Mouse (Mus musculus): ENCODE results near the gene Ggt7.
"Not testable (repeated sequence)": the region's sequence is repeated elsewhere in the genome, so short reads cannot be mapped to it uniquely, and the experiment has no call there.

The Ggt7 gene

DNA sequence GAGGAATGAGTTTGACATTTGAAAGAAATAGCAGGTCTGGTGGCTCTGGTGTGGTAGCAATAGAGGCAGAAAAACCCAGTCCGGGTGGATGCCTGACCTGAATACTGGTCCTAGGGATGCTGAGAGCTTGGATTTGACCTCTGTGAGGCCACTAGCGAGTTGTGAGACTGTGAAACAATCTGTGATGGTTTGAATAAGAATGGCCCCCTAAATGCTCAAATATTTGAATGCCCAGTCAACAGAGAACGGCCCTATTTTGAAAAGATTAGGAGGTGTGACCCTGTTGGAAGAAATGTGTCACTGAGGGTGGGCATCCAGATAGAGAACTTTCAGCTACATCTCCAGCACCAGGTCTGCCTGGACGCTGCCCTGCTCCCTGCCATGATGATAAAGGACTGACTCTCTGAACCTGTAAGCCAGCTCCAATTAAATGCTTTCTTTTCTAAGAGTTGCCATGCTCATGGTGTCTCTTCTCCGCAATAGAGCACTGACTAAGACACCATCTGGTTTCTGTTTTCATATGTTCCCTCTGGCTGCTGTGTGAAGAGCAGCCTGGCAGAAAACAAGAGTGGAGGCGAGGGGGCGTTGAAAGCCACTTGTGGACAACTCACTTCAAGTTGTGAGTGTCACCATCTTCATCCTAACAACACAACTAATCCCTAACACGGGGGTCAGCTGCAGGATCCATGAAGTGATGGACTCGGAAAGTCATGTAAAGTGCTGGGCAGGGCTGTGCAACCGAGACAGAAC, 10.1 kb downstream of the Ggt7 start:
- DNase-seq (ENCODE audit: low spot score) = no peak

DNA sequence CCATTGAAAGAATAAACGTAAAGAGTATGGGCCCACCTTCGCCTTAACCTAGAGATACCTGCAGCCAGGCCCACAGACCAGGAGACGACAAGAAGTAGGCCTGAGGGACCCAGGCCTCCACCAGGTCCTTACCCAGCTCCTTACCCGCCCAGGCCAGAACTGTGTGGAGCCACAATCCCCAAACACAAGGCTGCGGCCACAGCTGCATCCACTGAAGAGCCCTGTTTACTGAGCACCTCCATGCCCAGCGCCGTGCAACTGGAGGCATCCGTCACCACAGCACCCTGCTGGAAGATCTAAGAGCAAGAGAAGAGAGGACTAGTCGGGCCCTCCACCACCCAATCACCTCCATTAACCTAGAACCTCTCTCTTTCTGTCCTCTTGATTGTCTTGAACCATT, 12.2 kb downstream of the Ggt7 start:
- DNase-seq (ENCODE audit: low spot score) = no peak

- peak; percentile 50 for DNase-seq (ENCODE audit: low spot score)
These were observed 13.3 kb downstream of the Ggt7 start for GRCm38 (mm10) chr2:155504440-155505355.

DNA sequence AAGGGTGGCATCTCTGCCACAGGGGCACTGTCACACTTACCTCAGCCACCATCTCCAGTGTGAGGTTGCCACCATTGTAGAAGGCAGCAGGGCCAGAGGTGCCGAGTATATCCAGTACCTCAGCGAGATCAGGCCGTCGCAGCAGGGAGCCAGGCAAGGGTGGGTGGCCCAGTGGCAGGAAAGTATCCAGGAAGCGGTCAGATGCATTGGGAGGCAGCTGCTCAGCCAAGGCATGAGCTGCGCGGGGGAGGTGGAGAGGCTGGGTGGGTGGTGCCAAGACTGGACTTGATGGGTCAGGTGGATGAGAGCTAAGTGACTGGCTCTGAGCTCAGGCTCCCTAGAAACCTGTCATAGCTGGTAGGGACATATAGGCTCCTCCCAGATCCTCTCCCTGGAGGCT, 15.4 kb downstream of the Ggt7 start:
- no peak for DNase-seq (ENCODE audit: low spot score)

- DNase-seq (ENCODE audit: low spot score) = no peak
These were observed 27.0 kb downstream of the Ggt7 start for GRCm38 (mm10) chr2:155490998-155491397.

DNA sequence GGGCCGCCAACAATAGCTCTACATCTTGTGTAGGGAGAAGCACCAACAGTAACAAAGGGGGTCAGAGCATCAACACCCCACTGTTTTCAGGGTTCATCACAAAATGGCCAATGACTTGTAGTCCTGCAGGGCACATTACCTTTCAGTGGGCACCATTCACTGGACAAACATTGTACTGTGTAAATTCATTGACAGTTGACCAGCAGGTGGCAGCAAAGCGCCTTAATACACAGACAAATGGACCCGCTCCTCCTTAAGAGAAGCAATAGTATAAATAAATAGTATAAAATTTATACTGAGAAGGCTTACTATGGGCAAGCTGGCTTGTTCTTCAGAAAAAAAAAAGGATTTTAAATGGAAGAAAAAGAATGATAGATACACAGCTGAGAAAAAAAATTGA, 36.0 kb downstream of the Ggt7 start:
- peak; percentile 72 for DNase-seq (ENCODE audit: low spot score)

- peak; percentile 66 for DNase-seq (ENCODE audit: low spot score)
These were observed 44.4 kb downstream of the Ggt7 start, which contains the start of gene Ncoa6 for GRCm38 (mm10) chr2:155473570-155474088. Gene Ncoa6, minus strand, starts transcription at chr2:155473894.

DNA sequence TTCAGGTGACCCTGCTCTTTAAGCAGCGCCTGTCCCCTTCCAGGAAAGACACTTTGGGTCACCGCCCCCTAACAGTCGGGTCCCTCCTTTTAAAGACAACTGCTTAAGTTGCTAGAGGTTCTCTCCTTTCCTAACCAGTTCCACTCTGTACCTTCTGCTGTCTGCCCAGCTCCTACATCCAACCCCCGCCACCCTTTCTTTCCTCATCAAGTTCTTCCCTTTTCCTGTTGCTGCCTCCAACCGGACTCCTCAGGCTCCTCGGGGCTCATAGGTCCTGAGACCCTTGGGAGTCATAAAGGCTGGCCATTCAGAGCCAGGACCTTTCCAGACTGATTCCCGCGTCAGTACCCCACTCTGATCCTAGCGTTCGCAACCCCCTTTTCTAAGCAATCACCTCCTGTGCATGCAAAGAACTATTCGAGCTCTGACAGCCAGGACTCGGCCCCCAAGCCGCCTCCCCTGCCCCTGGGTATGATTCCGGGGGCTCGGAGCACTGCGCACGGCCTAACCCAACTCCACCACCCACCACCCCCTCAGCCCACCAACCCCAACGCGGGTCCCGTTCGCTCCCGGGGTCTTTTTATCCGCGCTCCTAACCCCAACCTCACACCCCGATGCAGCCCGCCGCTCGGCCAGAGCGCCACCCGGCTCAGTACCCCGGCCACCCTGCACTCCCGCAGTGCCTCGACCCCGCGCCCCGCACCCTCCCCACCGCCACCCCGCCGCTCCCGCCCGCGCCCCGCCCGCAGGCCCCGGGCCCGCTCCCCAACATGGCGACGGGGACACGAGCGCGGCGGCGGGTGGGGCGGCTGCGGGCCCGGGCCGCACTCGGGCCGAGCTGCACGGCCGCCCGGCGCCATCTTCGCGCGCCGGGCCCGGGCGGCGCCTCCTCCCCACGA, 45.1 kb downstream of the Ggt7 start:
- peak; percentile 39 for DNase-seq (ENCODE audit: low spot score)

GRCm38 (mm10) chr2:155466861-155467260, 51.2 kb downstream of the Ggt7 start:
- no peak for DNase-seq (ENCODE audit: low spot score)

DNA sequence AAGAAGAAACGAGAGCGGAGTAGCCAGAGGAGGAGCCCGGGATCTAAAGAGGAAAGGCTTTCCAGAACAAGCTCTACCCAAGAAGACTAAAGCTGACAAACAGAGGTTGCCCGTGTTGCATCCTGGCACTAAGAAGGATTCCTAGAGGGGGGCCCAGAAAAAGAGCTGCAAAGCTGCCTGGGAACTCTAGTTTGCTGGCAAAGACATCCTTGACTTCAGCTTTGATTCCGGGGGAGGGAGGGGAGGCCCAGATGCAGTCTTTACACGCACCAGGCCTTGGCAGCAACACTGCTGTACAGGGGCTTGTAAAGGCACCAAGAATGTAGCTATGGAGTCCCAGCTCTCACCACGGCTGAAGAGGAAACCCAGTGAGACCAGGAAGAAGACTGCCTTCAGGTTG, 64.4 kb downstream of the Ggt7 start:
- DNase-seq (ENCODE audit: low spot score) = no peak

- DNase-seq (ENCODE audit: low spot score) = no peak
These were observed 66.8 kb downstream of the Ggt7 start for GRCm38 (mm10) chr2:155451256-155451655.

- not testable (repeated sequence) for DNase-seq (ENCODE audit: low spot score)
These were observed 70.1 kb downstream of the Ggt7 start for GRCm38 (mm10) chr2:155447906-155448305.

- DNase-seq (ENCODE audit: low spot score) = no peak
These were observed 74.6 kb downstream of the Ggt7 start for GRCm38 (mm10) chr2:155443446-155443845.

DNA sequence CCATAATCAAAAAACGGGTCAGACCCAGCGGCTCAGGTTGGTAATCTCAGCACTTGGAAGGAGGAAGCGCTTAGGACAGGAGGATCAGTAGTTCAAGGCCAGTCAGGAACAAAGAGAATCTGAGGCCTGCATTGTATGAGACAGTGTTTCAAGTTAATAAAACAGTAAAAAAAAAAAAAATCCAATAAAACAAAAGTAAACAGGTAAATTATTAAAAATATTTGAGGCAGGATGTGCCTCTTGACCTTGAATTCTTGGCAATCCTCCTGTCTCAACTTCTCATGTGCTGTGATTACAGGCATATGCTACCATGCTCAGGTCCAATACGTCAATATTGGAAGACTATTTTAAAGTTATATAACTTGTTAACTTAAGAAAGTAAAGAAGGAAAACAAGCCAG, 75.1 kb downstream of the Ggt7 start:
- DNase-seq (ENCODE audit: low spot score) = no peak
